Mouse (Mus musculus) urinary bladder, postnatal 36 days (tissue): ENCODE data around the gene Col25a1.

Experiments
- DNase-seq, 2 experiments: peaks; one replicate each; pipeline ENCODE4 v3.0.0; 2022; ENCODE audit warnings: low spot score in 2 of 2, mixed read lengths in 1 of 2

Col25a1 gene

GRCm38 (mm10) chr3:130377786-130378185 is 246.5 kb downstream of the Col25a1 start:
- no peak for DNase-seq

GRCm38 (mm10) chr3:130378626-130379025 is 247.3 kb downstream of the Col25a1 start:
- no peak for DNase-seq

- no peak for DNase-seq
Observed at GRCm38 (mm10) chr3:130380299-130380845, 249.1 kb downstream of the Col25a1 start.

- DNase-seq: no peak
Observed at GRCm38 (mm10) chr3:130381691-130382090, 250.4 kb downstream of the Col25a1 start.

- DNase-seq: no peak
Observed at GRCm38 (mm10) chr3:130385856-130386255, 254.6 kb downstream of the Col25a1 start.

- DNase-seq: no peak
Observed at GRCm38 (mm10) chr3:130387156-130387555, 255.9 kb downstream of the Col25a1 start.

- DNase-seq: no peak
Observed at GRCm38 (mm10) chr3:130389261-130389975, 258.1 kb downstream of the Col25a1 start.

GRCm38 (mm10) chr3:130396636-130397035 is 265.3 kb downstream of the Col25a1 start:
- no peak for DNase-seq

- DNase-seq: peak in 1 of 2 experiments; percentile 9
Observed at GRCm38 (mm10) chr3:130400716-130401559, 269.6 kb downstream of the Col25a1 start.

- DNase-seq: no peak
Observed at GRCm38 (mm10) chr3:130401560-130401852, 270.2 kb downstream of the Col25a1 start.

GRCm38 (mm10) chr3:130404525-130405409 is 273.5 kb downstream of the Col25a1 start:
- no peak for DNase-seq

- no peak for DNase-seq
Observed at GRCm38 (mm10) chr3:130407201-130407600, 275.9 kb downstream of the Col25a1 start.

- DNase-seq: no peak
Observed at GRCm38 (mm10) chr3:130413239-130413638, 281.9 kb downstream of the Col25a1 start.

- DNase-seq: no peak
Observed at GRCm38 (mm10) chr3:130418951-130419350, 287.6 kb downstream of the Col25a1 start.

GRCm38 (mm10) chr3:130428796-130429195 is 297.5 kb downstream of the Col25a1 start:
- no peak for DNase-seq

GRCm38 (mm10) chr3:130430052-130430451 is 298.8 kb downstream of the Col25a1 start:
- DNase-seq: no peak

- no peak for DNase-seq
Observed at GRCm38 (mm10) chr3:130432818-130433217, 301.5 kb downstream of the Col25a1 start.

- DNase-seq: no peak
Observed at GRCm38 (mm10) chr3:130436956-130437355, 305.7 kb downstream of the Col25a1 start.

GRCm38 (mm10) chr3:130439767-130440166 is 308.5 kb downstream of the Col25a1 start:
- DNase-seq: no peak

GRCm38 (mm10) chr3:130440689-130441088 is 309.4 kb downstream of the Col25a1 start:
- no peak for DNase-seq

GRCm38 (mm10) chr3:130443842-130444627 is 312.7 kb downstream of the Col25a1 start:
- DNase-seq: no peak
